Mouse (Mus musculus) forebrain, embryonic 12.5 days (tissue): ENCODE measurements at regions not wholly inside any gene's neighbourhood (a gene's known extent, or its start where the extent isn't known, plus 50 kb on each side); places are given as distances from the start of the nearest gene placed in this dataset.
A peak's percentile ranks its signal among the peaks of the same experiment; 100 is the strongest.

Experiments
- ATAC-seq: fragments of 200-750 bp; cut with Nextera tagmentation; 2 replicates; pipeline ENCODE4 v1.8.0; 2017; ENCODE audit warnings: moderate TSS enrichment; ENCODE audit not compliant: low FRiP score
- H3K27ac ChIP-seq: fragments of 300-500 bp; sonication (generic); 2 replicates; pipeline ENCODE4 v1.5.1; 2016; ENCODE audit warnings: mild to moderate bottlenecking
- H3K27me3 ChIP-seq: fragments of 300-500 bp; sonication (generic); 2 replicates; pipeline ENCODE4 v1.6.1; 2016; ENCODE audit warnings: mild to moderate bottlenecking
- H3K36me3 ChIP-seq: fragments of 300-500 bp; sonication (generic); replicated peaks from 2 replicates; pipeline ENCODE4 v1.6.1; 2016; ENCODE audit warnings: mild to moderate bottlenecking
- H3K4me1 ChIP-seq: fragments of 300-500 bp; sonication (generic); 2 replicates; pipeline ENCODE4 v1.6.1; 2016
- H3K4me2 ChIP-seq: fragments of 300-500 bp; sonication (generic); 2 replicates; pipeline ENCODE4 v1.6.1; 2016; ENCODE audit warnings: mild to moderate bottlenecking, moderate library complexity
- H3K4me3 ChIP-seq: fragments of 300-500 bp; sonication (generic); replicated peaks from 2 replicates; pipeline ENCODE4 v1.5.1; 2016; ENCODE audit warnings: mild to moderate bottlenecking
- H3K9ac ChIP-seq: fragments of 300-500 bp; sonication (generic); 2 replicates; pipeline ENCODE4 v1.6.1; 2016; ENCODE audit warnings: mild to moderate bottlenecking
- H3K9me3 ChIP-seq: fragments of 300-500 bp; sonication (generic); 2 replicates; pipeline ENCODE4 v1.6.1; 2016
- WGBS: fragments of 180-500 bp; shearing (Covaris S2); methylation state at CpG from one replicate; pipeline ENCODE4 v1.1.7; 2016; 5-methylcytosine and 5-hydroxymethylcytosine counted together

DNA sequence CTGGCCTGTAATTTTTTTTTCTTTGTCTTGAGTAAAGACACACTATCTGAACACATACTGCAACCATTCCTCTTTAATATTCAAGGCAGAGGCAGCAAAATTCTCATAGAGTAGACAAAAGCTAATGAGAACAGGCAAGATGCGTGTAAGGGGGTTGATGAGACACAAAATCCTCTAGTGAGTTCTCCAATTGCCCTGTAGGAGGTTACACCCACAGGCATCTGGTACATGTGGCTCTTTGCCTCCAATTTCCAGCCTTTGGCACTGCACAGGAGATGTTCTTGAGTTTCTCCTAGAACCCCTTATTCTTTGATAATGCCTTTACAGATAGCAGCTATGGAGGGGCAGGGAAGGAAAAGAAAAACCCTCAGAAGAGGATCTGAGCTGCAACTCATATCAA lies 480.9 kb upstream of the Mctp2 start:
- no peak overlapping the region for H3K4me3 ChIP-seq
- H3K9me3 ChIP-seq = no peaks in the 10 kb centered on the region
- whole genome bisulfite sequencing = 83% methylated on average over 1 of the region's 1 CpGs
- H3K4me2 ChIP-seq = no peak overlapping the region
- H3K27me3 ChIP-seq = no peaks in the 10 kb centered on the region
- H3K27ac ChIP-seq = no peak overlapping the region
- ATAC-seq = no peak
- H3K36me3 ChIP-seq = no peaks in the 10 kb centered on the region
- H3K4me1 ChIP-seq = no peaks in the 10 kb centered on the region
- no peak overlapping the region for H3K9ac ChIP-seq

- Histone ChIP-seq H3K4me3 (no peak overlapping the region), H3K36me3 (no peaks in the 10 kb centered on the region), H3K27ac (no peak overlapping the region), H3K4me2 (no peak overlapping the region), H3K4me1 (peaks cover under 1% of the 10 kb centered on the region; the same call in 1 of the 2 replicates), H3K27me3 (no peaks in the 10 kb centered on the region), H3K9ac (no peak overlapping the region), H3K9me3 (no peaks in the 10 kb centered on the region)
- no peak for ATAC-seq
- WGBS = 64% methylated on average over 2 of the region's 2 CpGs
These were observed 481.9 kb upstream of the Mctp2 start for GRCm38 (mm10) chr7:72788261-72788660.

GRCm38 (mm10) chr7:72822142-72822541 lies 515.7 kb upstream of the Mctp2 start:
- WGBS = 75% methylated on average over 3 of the region's 3 CpGs
- Histone ChIP-seq H3K27me3 (no peaks in the 10 kb centered on the region), H3K4me2 (no peak overlapping the region), H3K27ac (no peak overlapping the region), H3K4me3 (no peak overlapping the region), H3K9ac (no peak overlapping the region), H3K9me3 (0 out of 2 replicates have a peak, but pooled peaks cover under 1% of the 10 kb centered on the region), H3K36me3 (no peaks in the 10 kb centered on the region), H3K4me1 (no peaks in the 10 kb centered on the region)
- ATAC-seq = no peak

DNA sequence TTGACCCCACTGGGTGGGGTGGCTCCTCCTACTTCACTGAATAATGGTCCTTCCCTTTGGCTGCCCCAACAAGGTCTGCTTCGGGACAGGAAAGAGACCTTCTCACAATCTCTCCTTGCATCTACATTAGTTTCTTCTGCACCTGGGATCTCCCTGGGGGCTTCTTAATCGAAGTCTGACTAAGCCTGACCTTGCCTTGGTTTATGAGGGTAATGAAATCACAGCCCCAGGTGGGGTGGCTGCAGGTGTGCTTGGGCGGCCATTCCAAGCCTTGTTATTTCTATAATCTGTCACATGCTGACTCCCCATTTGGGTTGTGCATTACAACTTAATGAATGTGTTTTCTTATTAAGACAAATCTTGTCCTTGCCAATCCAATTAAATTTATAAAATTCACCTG lies 520.2 kb upstream of the Mctp2 start:
- Histone ChIP-seq H3K36me3 (no peaks in the 10 kb centered on the region), H3K4me1 (no peaks in the 10 kb centered on the region), H3K4me2 (no peak overlapping the region), H3K9ac (no peak overlapping the region), H3K27me3 (no peaks in the 10 kb centered on the region), H3K9me3 (0 out of 2 replicates have a peak, but pooled peaks cover 11% of the 10 kb centered on the region), H3K4me3 (no peak overlapping the region), H3K27ac (no peak overlapping the region)
- ATAC-seq = no peak
- WGBS = 77% methylated on average over 3 of the region's 3 CpGs

GRCm38 (mm10) chr7:72835423-72835822 lies 529.0 kb upstream of the Mctp2 start:
- WGBS = 96% methylated on average over 1 of the region's 1 CpGs
- Histone ChIP-seq H3K4me2 (no peak overlapping the region), H3K9me3 (no peaks in the 10 kb centered on the region), H3K27me3 (no peaks in the 10 kb centered on the region), H3K4me1 (peaks cover 34% of the 10 kb centered on the region), H3K27ac (no peak overlapping the region), H3K9ac (no peak overlapping the region), H3K36me3 (no peaks in the 10 kb centered on the region), H3K4me3 (no peak overlapping the region)
- no peak for ATAC-seq

DNA sequence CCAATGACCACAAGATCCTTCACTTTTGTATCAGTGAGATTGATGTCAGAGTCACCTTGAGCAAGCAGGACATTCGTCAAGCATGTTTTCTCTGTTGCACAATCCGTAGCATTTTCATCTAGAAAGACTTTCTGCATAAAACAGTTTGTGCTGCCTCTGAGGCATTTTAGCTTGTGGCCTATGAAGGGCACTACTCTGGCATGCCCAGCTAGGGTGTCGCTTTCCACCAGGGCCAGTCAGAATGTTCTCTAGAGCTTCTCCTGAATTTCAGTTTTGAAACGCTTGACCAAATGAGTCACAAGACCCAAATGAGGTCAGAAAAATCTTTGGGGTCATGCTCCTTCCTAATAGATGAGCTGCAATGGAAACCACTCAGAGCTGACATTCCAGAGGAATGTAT lies 529.6 kb upstream of the Mctp2 start:
- H3K27ac ChIP-seq = 0 out of 2 replicates have a peak overlapping the region, but pooled peaks have one; percentile 66
- no peak overlapping the region for H3K9ac ChIP-seq
- H3K27me3 ChIP-seq = no peaks in the 10 kb centered on the region
- no peaks in the 10 kb centered on the region for H3K36me3 ChIP-seq
- H3K4me2 ChIP-seq = no peak overlapping the region
- ATAC-seq = no peak
- WGBS = 77% methylated on average over 4 of the region's 4 CpGs
- H3K4me1 ChIP-seq = peaks cover 34% of the 10 kb centered on the region
- H3K9me3 ChIP-seq = no peaks in the 10 kb centered on the region
- no peak overlapping the region for H3K4me3 ChIP-seq

GRCm38 (mm10) chr7:72836457-72836985 lies 530.1 kb upstream of the Mctp2 start:
- H3K27me3 ChIP-seq = no peaks in the 10 kb centered on the region
- H3K4me1 ChIP-seq = peaks cover 34% of the 10 kb centered on the region
- no peaks in the 10 kb centered on the region for H3K36me3 ChIP-seq
- H3K9ac ChIP-seq = no peak overlapping the region
- 0 out of 2 replicates have a peak overlapping the region, but pooled peaks have one; percentile 66 for H3K27ac ChIP-seq
- no peaks in the 10 kb centered on the region for H3K9me3 ChIP-seq
- no peak overlapping the region for H3K4me2 ChIP-seq
- WGBS = 28% methylated on average over 6 of the region's 6 CpGs
- ATAC-seq = no peak
- H3K4me3 ChIP-seq = no peak overlapping the region

DNA sequence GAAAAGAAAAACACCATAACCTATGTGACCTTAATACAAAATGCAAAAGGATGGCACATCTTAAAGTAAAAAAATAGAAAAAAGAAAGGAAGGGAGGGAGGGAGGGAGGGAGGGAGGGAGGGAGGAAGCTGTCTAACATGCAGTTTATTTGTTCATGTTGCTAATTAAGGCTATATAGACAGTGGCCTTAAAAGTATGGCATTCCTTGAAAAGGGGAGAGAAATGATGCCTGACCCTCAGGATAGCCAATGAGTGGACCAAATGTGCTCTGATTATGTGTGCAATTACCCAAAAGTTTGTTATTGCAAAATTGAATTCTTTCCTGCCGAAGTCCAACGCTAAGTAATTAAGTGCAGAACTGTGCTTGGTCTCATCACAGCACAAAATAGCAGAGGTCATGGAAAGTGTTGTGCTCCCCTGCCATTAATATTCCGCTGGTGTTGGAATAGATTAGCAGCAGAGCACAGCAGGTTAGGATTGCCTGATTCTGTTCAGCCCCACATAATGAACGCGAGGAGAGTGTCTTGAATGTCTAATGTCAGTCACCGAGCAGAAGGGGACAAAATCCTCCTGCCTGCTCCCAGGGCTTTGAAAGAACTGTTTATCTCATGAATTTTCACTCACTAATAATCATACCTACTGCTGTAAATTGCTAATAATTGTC lies 531.7 kb upstream of the Mctp2 start:
- no peaks in the 10 kb centered on the region for H3K27me3 ChIP-seq
- no peak overlapping the region for H3K9ac ChIP-seq
- peak overlapping the region; percentile 73 for H3K27ac ChIP-seq
- peak; percentile 87 for ATAC-seq
- peaks cover 34% of the 10 kb centered on the region for H3K4me1 ChIP-seq
- no peaks in the 10 kb centered on the region for H3K9me3 ChIP-seq
- no peak overlapping the region for H3K4me3 ChIP-seq
- 10% methylated on average over 6 of the region's 6 CpGs for WGBS
- no peaks in the 10 kb centered on the region for H3K36me3 ChIP-seq
- no peak overlapping the region for H3K4me2 ChIP-seq

DNA sequence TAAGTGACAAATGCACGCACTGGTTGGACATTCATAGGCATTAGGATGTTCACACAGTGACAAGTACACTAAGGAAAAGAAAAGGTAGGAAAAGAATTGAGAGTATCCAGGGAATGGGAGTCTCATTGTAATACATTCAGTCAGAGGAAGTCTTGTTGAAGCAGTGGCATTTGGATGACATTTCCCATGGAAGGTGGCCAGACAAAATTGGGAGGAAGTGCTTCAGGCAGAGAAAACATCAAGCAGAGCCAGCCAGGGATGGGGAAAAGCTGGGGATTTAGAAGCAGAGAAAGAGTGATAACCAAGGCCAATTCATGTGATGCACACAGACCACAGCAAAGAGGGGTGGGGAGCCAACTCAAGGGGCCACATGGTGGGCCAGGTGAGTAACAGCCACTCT lies 524.0 kb upstream of the Rgma start:
- ATAC-seq = no peak
- no peaks in the 10 kb centered on the region for H3K27me3 ChIP-seq
- no peak overlapping the region for H3K27ac ChIP-seq
- no peak overlapping the region for H3K4me2 ChIP-seq
- no peaks in the 10 kb centered on the region for H3K9me3 ChIP-seq
- no peak overlapping the region for H3K9ac ChIP-seq
- no peak overlapping the region for H3K4me3 ChIP-seq
- H3K4me1 ChIP-seq = no peaks in the 10 kb centered on the region
- 97% methylated on average over 1 of the region's 1 CpGs for WGBS
- no peaks in the 10 kb centered on the region for H3K36me3 ChIP-seq

DNA sequence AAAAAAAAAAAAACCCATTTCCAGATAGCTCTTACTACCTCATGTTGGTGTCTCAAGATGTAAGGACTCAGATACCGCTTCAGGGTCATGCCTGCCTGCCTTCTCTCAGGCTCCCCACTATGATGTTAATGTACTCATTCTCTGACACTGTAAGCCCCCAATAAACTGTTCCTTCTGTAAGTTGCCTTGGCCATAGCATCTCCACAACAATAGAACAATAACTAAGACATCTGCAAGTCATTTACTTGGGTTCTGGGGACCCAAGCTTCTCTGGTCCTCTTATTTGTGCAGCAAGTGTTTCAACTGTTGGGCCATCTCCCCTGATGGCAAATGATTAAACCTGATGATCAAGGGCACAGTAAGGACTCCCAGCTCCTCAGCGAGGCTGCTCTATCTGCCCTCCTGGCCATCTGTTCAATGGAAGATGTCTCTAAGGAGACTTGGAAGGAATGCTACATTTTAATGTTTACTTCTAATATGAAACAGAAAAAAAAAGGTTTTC lies 520.8 kb upstream of the Rgma start:
- H3K9me3 ChIP-seq = no peaks in the 10 kb centered on the region
- no peak overlapping the region for H3K9ac ChIP-seq
- H3K4me1 ChIP-seq = no peaks in the 10 kb centered on the region
- H3K4me3 ChIP-seq = no peak overlapping the region
- no peaks in the 10 kb centered on the region for H3K27me3 ChIP-seq
- H3K36me3 ChIP-seq = no peaks in the 10 kb centered on the region
- WGBS = 75% methylated on average over 2 of the region's 2 CpGs
- no peak overlapping the region for H3K4me2 ChIP-seq
- ATAC-seq = no peak
- H3K27ac ChIP-seq = no peak overlapping the region

DNA sequence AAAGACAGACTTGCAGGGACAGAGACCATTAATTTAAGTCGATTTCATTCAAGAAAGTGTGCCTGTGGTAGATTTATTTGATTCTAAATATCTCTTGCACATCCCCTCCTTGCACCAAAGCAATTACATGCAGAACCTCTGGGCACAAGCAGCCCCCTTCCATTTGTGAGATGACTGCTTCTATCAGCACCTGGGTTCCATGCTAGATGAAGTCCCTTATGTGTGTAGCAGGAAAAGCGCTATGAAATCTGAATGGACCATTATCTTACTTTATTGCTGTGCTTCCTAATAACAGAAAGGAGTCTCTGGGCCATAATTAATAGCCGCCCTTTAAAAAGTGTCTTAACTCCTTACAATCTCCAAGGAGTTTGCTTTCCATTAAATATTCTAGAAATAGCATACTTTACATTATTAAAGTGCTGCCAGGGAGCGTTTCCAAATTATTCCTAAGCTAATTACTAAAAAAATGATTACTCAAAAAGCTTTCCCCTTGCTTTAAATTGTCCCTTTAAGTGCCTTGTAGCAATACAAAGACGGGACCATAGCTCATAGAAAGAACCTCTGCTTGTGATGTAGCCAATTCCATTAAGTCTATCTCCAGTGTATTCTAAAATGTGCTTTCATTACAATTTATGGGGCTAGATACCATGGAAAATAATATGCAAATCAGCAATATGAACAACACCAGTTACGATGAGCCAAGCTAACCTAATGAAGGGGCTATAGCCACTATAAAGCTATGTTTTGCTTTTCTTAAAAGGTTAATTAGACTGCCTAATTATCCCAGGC lies 508.1 kb upstream of the Rgma start:
- WGBS = 57% methylated on average over 6 of the region's 6 CpGs
- H3K4me1 ChIP-seq = peaks cover 13% of the 10 kb centered on the region; the same call in 1 of the 2 replicates

DNA sequence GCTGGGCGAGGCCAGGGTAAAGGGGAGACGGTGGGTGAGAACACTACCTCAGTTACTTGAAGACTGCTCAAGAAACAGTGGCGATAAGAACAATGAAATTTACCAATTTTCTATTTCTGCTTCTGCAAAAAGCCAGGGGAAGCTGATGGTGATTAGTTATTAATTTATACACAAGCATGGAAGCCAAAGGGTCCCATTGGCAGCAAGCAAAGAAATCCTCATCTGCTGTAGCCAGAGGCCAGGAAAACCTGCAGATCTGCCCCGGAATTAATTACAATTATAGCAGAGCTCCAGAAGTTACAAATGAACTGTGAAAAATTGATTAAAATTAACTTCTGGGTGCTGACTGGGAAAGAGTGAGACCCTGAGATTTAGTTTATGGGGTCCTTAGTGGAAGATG lies 506.2 kb upstream of the Rgma start:
- H3K4me2 ChIP-seq = no peak overlapping the region
- H3K9me3 ChIP-seq = no peaks in the 10 kb centered on the region
- H3K27ac ChIP-seq = no peak overlapping the region
- 91% methylated on average over 4 of the region's 4 CpGs for WGBS
- peaks cover 8% of the 10 kb centered on the region; the same call in 1 of the 2 replicates for H3K27me3 ChIP-seq
- H3K4me3 ChIP-seq = no peak overlapping the region
- no peak overlapping the region for H3K9ac ChIP-seq
- no peaks in the 10 kb centered on the region for H3K36me3 ChIP-seq
- H3K4me1 ChIP-seq = peaks cover 13% of the 10 kb centered on the region; the same call in 1 of the 2 replicates
- no peak for ATAC-seq

More for the DNA sequence above, 508.1 kb upstream of the Rgma start:
- no peak overlapping the region for H3K4me3 ChIP-seq
- no peaks in the 10 kb centered on the region for H3K9me3 ChIP-seq
- no peaks in the 10 kb centered on the region for H3K36me3 ChIP-seq
- H3K27ac ChIP-seq = no peak overlapping the region
- H3K9ac ChIP-seq = no peak overlapping the region
- ATAC-seq = no peak
- no peak overlapping the region for H3K4me2 ChIP-seq
- H3K27me3 ChIP-seq = peaks cover 8% of the 10 kb centered on the region; the same call in 1 of the 2 replicates
